Mouse (Mus musculus) E14TG2a.4 (cell line): ENCODE results near the gene Rhbdl3.
A peak's percentile ranks its signal among the peaks of the same experiment; 100 is the strongest.

Experiments
- H3K27me3 ChIP-seq: 2 replicates; pipeline ENCODE4 v1.6.1; 2014; ENCODE audit warnings: low read length, control low read depth; ENCODE audit not compliant: insufficient read depth
- H3K36me3 ChIP-seq: 2 replicates; pipeline ENCODE4 v1.6.1; 2014; ENCODE audit warnings: low read length, control low read depth; ENCODE audit not compliant: insufficient read depth
- H3K4me1 ChIP-seq: replicated peaks from 2 replicates; pipeline ENCODE4 v1.6.1; 2014; ENCODE audit warnings: low read depth, low read length, control low read depth
- H3K4me3 ChIP-seq: replicated peaks from 2 replicates; pipeline ENCODE4 v1.5.1; 2014; ENCODE audit warnings: mild to moderate bottlenecking, low read length
- H3K9me3 ChIP-seq: 2 replicates; pipeline ENCODE4 v1.6.1; 2014; ENCODE audit warnings: low read length, control low read depth
- CTCF ChIP-seq: conservative IDR thresholded peaks from 2 replicates; pipeline ENCODE4 v1.5.1; 2014; ENCODE audit warnings: low read length
- NANOG ChIP-seq: IDR thresholded peaks from 2 replicates; pipeline ENCODE4 v1.6.1; 2014; ENCODE audit warnings: borderline replicate concordance, low read length, mixed read lengths
- POU5F1 ChIP-seq: IDR thresholded peaks from 2 replicates; pipeline ENCODE4 v1.6.1; 2014; ENCODE audit warnings: low read length, borderline replicate concordance

The Rhbdl3 gene

DNA sequence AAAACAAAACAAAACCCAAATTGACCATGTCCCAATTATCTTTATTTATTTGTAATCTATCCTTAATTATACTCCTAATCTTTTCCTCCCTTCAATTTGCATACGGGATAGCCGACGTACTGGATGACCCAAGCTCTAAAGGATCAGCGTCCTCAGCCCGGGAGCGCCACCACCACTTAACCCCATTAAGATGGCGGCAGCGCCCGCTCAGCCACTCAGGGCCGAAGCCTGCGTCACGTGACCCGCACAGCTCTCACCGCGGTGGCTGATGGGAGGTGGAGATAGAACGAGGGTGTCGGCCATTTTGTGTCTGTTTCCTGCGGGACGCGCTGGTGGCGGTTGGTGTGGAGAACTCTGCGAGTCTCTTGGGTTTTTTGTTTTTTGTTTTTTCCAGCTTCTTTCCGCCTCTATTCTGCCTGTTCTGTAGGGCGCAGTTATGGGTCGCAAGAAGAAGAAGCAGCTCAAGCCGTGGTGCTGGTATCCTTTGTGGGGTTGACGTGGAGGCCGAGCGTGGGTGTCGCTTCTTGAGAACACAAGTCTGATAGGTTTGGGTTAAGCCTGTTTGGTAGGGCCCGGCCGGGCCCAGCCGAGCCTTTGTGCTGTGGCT is 82.4 kb downstream of the Rhbdl3 start, which contains the start of gene Zfp207:
Gene Zfp207, plus strand, starts transcription at position 261 of the 607 bp plus-strand sequence.
- no peaks in the 10 kb centered on the region for H3K27me3 ChIP-seq
- H3K4me1 ChIP-seq: peaks cover 43% of the 10 kb centered on the region
- peaks cover 41% of the 10 kb centered on the region for H3K36me3 ChIP-seq
- TF ChIP-seq POU5F1 (no peak), NANOG (no peak), CTCF (no peak)
- H3K4me3 ChIP-seq: peak within 1 kb of the TSS; percentile 99
- H3K9me3 ChIP-seq: no peaks in the 10 kb centered on the region

DNA sequence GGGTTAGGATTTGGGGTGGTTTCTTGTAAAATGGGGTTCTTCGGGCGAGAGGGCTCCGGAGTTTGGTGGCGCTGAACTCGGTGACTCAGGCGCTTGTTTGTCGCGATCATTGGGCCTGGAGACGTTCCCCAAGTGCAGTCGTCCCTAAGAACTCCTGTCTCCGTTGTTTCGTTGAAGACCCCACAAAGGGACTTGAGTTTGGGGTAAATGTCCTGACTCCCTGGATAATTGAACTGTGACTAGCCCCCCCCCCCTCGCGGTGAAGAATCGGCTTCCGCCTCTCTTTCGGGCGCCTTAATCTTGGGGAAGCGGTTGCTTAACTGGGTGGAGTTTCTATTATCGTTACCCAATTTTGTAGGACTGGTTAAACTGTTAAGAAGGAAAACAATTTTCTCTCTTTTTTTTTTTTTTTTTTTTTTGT is 82.9 kb downstream of the Rhbdl3 start:
- H3K36me3 ChIP-seq: peaks cover 46% of the 10 kb centered on the region
- no peaks in the 10 kb centered on the region for H3K27me3 ChIP-seq
- peaks cover 43% of the 10 kb centered on the region for H3K4me1 ChIP-seq
- H3K4me3 ChIP-seq: peak overlapping the region; percentile 99
- no peaks in the 10 kb centered on the region for H3K9me3 ChIP-seq
- no peak for TF ChIP-seq NANOG
- no peak for TF ChIP-seq POU5F1
- no peak for TF ChIP-seq CTCF

DNA sequence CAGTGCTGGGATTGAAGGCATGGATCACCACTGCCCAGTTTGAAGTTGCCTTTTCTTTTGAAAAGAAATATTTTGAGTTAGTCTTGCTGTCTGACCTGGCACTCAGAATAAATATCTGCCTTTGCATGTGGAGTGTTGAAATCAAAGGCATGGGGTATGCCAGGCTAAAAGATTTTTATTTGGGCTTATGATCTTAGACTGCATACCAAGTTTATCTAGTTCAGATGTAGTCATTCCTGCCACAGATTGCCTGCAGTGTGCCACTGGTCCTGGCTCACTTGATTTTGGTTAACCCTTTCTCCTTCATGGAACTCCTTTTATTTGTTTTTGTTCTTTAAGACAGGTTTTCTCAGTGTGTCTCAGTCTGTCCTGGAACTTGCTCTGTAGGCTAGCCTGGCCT is 83.7 kb downstream of the Rhbdl3 start:
- H3K4me3 ChIP-seq: peak overlapping the region; percentile 99
- H3K4me1 ChIP-seq: peaks cover 46% of the 10 kb centered on the region
- peaks cover 54% of the 10 kb centered on the region for H3K36me3 ChIP-seq
- H3K27me3 ChIP-seq: no peaks in the 10 kb centered on the region
- H3K9me3 ChIP-seq: no peaks in the 10 kb centered on the region
- TF ChIP-seq POU5F1 (no peak), NANOG (no peak), CTCF (no peak)

DNA sequence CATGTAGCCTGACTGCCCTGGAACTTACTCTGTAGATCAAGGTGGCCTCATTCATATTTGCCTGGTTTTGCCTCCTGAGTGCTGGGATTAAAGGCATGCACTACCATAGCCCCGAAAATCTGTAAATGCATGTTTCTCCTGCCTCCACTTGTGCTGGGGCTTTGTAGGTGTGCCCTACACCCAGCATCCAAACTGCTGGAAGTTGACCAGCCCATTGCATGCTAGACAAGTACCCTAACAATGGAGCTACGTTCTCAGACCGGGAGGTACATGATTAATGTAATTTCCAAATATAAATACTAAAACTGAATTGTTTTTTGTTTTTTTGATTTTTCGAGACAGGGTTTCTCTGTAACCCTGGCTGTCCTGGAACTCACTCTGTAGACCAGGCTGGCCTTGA is 84.3 kb downstream of the Rhbdl3 start:
- H3K9me3 ChIP-seq: no peaks in the 10 kb centered on the region
- H3K27me3 ChIP-seq: no peaks in the 10 kb centered on the region
- TF ChIP-seq NANOG (no peak), POU5F1 (no peak), CTCF (no peak)
- peak overlapping the region; percentile 99 for H3K4me3 ChIP-seq
- H3K4me1 ChIP-seq: peaks cover 46% of the 10 kb centered on the region
- peaks cover 60% of the 10 kb centered on the region for H3K36me3 ChIP-seq

DNA sequence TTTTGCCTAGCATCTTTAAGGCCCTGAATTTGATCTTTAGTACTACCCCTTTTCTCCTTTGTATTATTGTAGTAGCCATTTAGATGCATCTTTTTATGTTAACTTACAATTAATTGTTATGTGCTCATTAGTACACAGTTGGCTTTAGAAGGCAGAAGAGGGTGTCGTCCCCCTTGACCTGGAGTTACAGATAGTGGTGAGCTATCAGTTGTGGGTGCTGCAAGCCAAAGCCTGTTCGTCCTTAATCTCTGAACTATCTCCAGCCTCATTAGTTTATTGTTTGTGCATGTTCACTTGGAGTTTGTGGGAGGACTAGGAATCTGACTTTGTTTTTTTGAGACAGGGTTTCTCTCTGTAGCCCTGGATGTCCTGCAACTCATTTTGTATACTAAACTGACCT is 86.1 kb downstream of the Rhbdl3 start:
- no peak for TF ChIP-seq POU5F1
- TF ChIP-seq CTCF: no peak
- TF ChIP-seq NANOG: no peak
- no peaks in the 10 kb centered on the region for H3K27me3 ChIP-seq
- peaks cover 77% of the 10 kb centered on the region for H3K36me3 ChIP-seq

DNA sequence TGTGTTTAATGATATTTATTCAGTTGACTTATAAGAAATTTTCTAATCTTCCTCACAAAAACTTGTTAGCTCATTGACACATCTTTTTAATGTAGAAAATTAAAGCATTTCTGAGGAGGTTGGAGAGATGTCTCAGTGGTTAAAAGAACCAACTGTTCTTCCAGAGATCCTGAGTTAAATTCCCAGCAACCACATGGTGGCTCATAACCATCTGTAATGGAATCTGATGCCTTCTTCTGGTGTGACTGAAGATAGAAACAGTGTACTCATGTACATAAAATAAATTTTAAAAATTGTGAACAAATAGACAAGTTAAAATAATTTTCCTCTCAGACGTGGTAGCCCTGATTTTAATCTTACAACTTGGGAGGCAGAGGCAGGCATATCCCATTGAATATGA is 89.2 kb downstream of the Rhbdl3 start:
- Histone ChIP-seq H3K9me3 (no peaks in the 10 kb centered on the region), H3K27me3 (no peaks in the 10 kb centered on the region), H3K4me1 (peaks cover 35% of the 10 kb centered on the region), H3K4me3 (no peak overlapping the region), H3K36me3 (peaks cover 99% of the 10 kb centered on the region)
- TF ChIP-seq POU5F1 (no peak), CTCF (no peak), NANOG (no peak)

More for the DNA sequence above, 86.1 kb downstream of the Rhbdl3 start:
- Histone ChIP-seq H3K4me1 (peaks cover 44% of the 10 kb centered on the region), H3K4me3 (peak overlapping the region; percentile 99; the same call in 1 of the 2 replicates), H3K9me3 (no peaks in the 10 kb centered on the region)

DNA sequence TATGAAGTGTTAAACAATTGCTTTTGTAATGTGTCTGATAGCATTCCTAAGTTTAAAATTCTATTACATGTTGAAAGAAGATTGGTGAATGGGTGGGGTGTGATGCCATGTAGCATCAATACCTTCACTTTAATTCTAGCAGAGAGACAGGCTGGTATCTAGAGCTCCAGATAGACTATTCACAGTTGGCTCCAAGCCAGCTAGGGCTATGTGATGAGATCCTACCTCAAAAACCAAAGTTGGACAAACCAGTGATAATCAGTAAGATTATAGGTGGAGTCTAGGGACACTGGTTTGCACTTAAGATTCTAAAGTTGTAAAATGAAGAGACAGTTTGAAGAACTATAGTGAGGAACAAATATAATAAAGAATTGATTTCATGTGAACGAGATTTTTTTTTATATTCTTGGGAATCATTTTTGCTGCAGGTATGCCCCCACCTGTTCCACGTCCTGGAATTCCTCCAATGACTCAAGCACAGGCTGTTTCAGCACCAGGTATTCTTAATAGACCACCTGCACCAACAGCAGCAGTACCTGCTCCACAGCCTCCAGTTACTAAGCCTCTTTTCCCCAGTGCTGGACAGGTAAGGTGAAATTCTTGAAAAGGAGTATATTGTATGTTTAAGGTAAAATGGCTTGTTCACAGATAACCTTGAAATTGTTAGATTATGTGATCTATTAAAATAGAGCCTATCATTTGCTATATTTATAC is 90.9 kb downstream of the Rhbdl3 start:
- Histone ChIP-seq H3K36me3 (peaks cover 99% of the 10 kb centered on the region), H3K4me3 (no peak overlapping the region), H3K9me3 (no peaks in the 10 kb centered on the region), H3K27me3 (no peaks in the 10 kb centered on the region), H3K4me1 (peaks cover 21% of the 10 kb centered on the region)
- no peak for TF ChIP-seq POU5F1
- TF ChIP-seq CTCF: no peak
- no peak for TF ChIP-seq NANOG

DNA sequence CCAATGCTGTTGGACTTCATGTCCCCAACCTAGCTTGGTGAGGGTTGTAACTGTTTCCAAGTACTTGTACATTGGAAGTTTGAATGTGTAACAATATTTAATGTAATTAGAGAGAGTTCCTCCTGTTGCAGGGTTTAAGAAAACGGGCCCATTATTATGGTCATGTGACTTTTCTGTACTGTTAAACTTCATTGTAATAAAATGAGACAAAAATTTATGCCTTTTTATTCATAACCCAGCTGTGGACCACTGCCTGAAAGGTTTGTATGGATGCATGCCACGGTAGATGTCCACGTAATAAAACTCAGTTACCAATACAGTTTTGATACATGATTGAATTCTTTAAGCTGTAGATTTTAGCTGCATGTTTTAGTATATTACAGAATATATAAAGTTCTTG is 95.2 kb downstream of the Rhbdl3 start:
- H3K4me3 ChIP-seq: no peak overlapping the region
- no peaks in the 10 kb centered on the region for H3K9me3 ChIP-seq
- H3K36me3 ChIP-seq: peaks cover 97% of the 10 kb centered on the region
- no peak for TF ChIP-seq CTCF
- TF ChIP-seq NANOG: no peak
- TF ChIP-seq POU5F1: no peak
- H3K27me3 ChIP-seq: no peaks in the 10 kb centered on the region
- 0 out of 2 replicates have a peak, but pooled peaks cover 11% of the 10 kb centered on the region for H3K4me1 ChIP-seq
